Mouse (Mus musculus) stomach, embryonic 16.5 days (tissue): ENCODE results near the gene C1ql2. TPM values are rescaled to one million over a fixed set of nuclear protein-coding genes. Genes with fewer than 3 reads are reported as not detected.

ENCODE experiments used
- ATAC-seq: fragments of 200-750 bp; cut with Nextera tagmentation; 2 replicates; pipeline ENCODE4 v1.8.0; 2017; ENCODE audit warnings: moderate number of reproducible peaks, moderate TSS enrichment; ENCODE audit not compliant: insufficient read depth, low FRiP score
- H3K27ac ChIP-seq: fragments of 300-500 bp; sonication (generic); 2 replicates; pipeline ENCODE4 v1.5.1; 2014; ENCODE audit warnings: low read length
- H3K27me3 ChIP-seq: fragments of 300-500 bp; sonication (generic); 2 replicates; pipeline ENCODE4 v1.6.1; 2014; ENCODE audit warnings: low read length, control low read depth, mixed read lengths; ENCODE audit not compliant: control insufficient read depth, insufficient read depth
- H3K36me3 ChIP-seq: fragments of 300-500 bp; sonication (generic); 2 replicates; pipeline ENCODE4 v1.6.1; 2014; ENCODE audit warnings: low read length; ENCODE audit not compliant: control insufficient read depth, insufficient read depth
- H3K4me1 ChIP-seq: fragments of 300-500 bp; sonication (generic); 2 replicates; pipeline ENCODE4 v1.6.1; 2014; ENCODE audit warnings: low read length, control low read depth, mixed read lengths; ENCODE audit not compliant: control insufficient read depth, insufficient read depth
- H3K4me2 ChIP-seq: fragments of 300-500 bp; sonication (generic); 2 replicates; pipeline ENCODE4 v1.6.1; 2014; ENCODE audit warnings: low read depth, low read length, mixed read lengths
- H3K4me3 ChIP-seq: fragments of 300-500 bp; sonication (generic); replicated peaks from 2 replicates; pipeline ENCODE4 v1.5.1; 2014; ENCODE audit warnings: mild to moderate bottlenecking, low read length
- H3K9ac ChIP-seq: fragments of 300-500 bp; sonication (generic); 2 replicates; pipeline ENCODE4 v1.6.1; 2014; ENCODE audit warnings: low read length
- H3K9me3 ChIP-seq: fragments of 300-500 bp; sonication (generic); replicated peaks from 2 replicates; pipeline ENCODE4 v1.6.1; 2016; ENCODE audit warnings: low read length, control low read depth; ENCODE audit not compliant: control insufficient read depth
- WGBS: fragments of 180-500 bp; shearing (Covaris S2); extraction: QIAGEN DNeasy Blood & Tissue Kit; methylation state at CpG from one replicate; pipeline ENCODE4 v1.1.7; 2014; 5-methylcytosine and 5-hydroxymethylcytosine counted together
- polyA plus RNA-seq: library from polyadenylated mRNA; unstranded; fragments of >200 nt; fragmentation: Nextera tagmentation; extraction: Ambion mirVana; gene quantifications from 2 replicates; pipeline ENCODE4 v1.2.1, GENCODE M21; 2015

C1ql2 gene
- polyA plus RNA-seq, 1 experiment from 2014 or later = not detected

DNA sequence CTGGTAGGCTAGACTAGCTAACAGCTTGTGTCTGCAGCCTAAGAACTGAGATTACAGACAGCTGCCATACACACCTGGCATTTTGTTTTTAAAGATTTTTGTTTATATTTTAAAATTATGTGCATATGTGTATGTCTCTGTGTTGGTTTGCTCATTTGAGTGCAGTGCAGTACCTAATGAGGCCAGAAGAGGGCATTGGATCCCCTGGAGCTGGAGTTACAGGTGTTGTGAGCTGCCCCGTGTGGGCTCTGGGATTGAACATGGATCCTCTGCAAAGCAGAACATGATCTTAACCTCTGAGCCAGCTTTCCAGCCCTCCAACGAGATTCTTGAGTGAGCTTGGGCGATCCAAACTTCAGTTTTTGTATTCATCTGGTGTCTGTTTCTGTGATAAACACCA is 27.8 kb downstream of the C1ql2 start:
- Histone ChIP-seq H3K9me3 (no peaks in the 10 kb centered on the region), H3K4me1 (no peaks in the 10 kb centered on the region), H3K9ac (no peak overlapping the region), H3K27me3 (no peaks in the 10 kb centered on the region), H3K4me2 (no peak overlapping the region), H3K27ac (no peak overlapping the region), H3K4me3 (no peak overlapping the region), H3K36me3 (no peaks in the 10 kb centered on the region)
- ATAC-seq = no peak
- WGBS = 81% methylated on average over 3 of the region's 3 CpGs

DNA sequence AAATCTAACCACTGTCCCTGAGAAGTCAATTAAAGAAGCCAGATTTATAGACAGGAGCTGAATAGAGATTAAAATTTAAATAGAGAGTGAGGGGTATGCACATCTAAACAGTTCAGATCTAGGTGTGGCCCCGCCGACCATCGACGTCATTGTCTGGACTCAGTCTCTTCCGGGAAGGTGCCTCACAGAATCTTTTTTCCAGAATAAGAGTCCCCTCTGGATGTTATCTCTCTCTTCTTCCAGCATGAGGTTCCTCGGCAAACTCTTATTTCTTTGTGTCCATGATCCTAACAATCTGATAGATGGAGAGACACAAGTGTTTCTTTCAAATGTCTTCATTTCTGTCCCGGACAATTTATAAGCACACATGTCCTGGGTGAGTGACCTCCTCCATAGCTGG is 33.7 kb downstream of the C1ql2 start:
- no peak overlapping the region for H3K4me3 ChIP-seq
- H3K4me2 ChIP-seq = no peak overlapping the region
- no peak overlapping the region for H3K9ac ChIP-seq
- no peaks in the 10 kb centered on the region for H3K9me3 ChIP-seq
- H3K27me3 ChIP-seq = no peaks in the 10 kb centered on the region
- no peak for ATAC-seq
- no peaks in the 10 kb centered on the region for H3K4me1 ChIP-seq
- no peak overlapping the region for H3K27ac ChIP-seq
- no peaks in the 10 kb centered on the region for H3K36me3 ChIP-seq
- WGBS = 67% methylated on average over 7 of the region's 7 CpGs

DNA sequence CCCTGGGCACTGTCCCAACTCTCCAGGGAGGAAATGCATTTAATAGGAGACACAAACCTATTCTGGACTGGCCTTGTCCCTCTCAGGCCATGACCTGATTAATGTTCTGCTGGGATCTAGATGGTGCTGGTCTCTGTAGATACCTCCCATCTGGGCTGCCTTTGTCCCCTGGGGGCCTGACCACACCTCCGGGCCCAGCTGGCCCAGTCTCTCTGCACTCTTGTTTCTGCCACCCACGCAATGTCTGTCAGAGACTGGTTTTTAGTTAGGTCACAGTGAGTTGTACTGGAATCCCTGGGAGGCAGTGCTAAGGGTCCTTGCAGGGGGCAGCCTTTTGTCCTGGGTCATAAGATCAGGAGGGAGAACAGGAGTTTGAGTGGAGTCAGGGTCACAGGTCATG is 34.5 kb downstream of the C1ql2 start:
- H3K27ac ChIP-seq = no peak overlapping the region
- no peak overlapping the region for H3K4me3 ChIP-seq
- H3K36me3 ChIP-seq = no peaks in the 10 kb centered on the region
- no peaks in the 10 kb centered on the region for H3K4me1 ChIP-seq
- WGBS = 57% methylated on average over 2 of the region's 2 CpGs
- H3K4me2 ChIP-seq = no peak overlapping the region
- no peak for ATAC-seq
- H3K9me3 ChIP-seq = no peaks in the 10 kb centered on the region
- no peak overlapping the region for H3K9ac ChIP-seq
- no peaks in the 10 kb centered on the region for H3K27me3 ChIP-seq

DNA sequence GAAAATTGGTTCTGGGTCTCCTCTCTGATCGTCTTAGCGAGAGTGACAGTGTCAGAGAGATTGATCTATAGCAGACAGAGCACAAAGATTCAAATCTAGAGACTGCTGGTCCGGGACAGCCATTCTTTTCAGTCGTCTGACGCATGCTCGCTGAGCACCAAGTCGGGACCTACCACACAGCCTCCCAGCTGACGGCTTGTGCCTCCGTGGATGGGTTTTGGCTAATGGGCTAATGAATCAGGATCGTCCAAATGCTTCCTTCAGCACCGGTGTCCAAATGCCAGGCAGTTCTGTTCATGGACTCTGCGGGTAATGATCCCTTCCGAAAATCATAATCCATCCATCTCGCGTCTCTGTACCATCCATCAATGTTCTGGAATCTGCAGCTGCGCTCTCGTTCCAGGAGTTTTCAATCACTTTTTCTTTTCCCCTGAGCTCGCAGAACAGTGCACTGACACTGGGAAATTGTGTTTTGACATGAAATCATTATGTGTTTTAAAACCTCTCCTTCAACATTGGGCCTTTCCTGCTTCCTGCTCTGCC is 44.7 kb downstream of the C1ql2 start:
- no peak for ATAC-seq
- WGBS = 75% methylated on average over 18 of the region's 18 CpGs
- no peaks in the 10 kb centered on the region for H3K9me3 ChIP-seq

DNA sequence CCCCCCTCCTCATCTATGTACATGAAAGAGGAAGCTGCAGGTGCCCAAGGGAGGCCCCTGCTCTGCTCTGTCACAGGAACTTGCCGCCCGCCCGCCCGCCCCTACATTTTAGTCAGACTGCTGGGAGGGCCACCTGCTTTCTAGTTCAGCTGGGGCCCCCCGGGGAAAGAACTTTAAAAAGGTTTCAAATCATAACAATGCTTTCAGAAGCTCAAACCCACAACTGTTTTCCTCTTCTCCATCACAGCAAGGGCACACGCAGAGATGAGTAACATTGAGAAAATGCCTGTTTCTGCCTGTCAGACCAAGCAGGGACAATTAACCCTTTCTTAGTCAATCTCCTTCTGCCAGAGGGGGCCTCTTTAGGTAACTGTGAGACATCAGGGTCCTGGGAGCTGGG is 49.4 kb downstream of the C1ql2 start:
- H3K4me1 ChIP-seq = no peaks in the 10 kb centered on the region
- H3K27me3 ChIP-seq = no peaks in the 10 kb centered on the region
- no peak overlapping the region for H3K4me3 ChIP-seq
- no peak overlapping the region for H3K4me2 ChIP-seq
- H3K27ac ChIP-seq = no peak overlapping the region
- H3K9me3 ChIP-seq = no peaks in the 10 kb centered on the region
- no peak for ATAC-seq
- no peak overlapping the region for H3K9ac ChIP-seq
- WGBS = 59% methylated on average over 6 of the region's 6 CpGs
- no peaks in the 10 kb centered on the region for H3K36me3 ChIP-seq

More for the DNA sequence above, 44.7 kb downstream of the C1ql2 start:
- Histone ChIP-seq H3K4me2 (no peak overlapping the region), H3K9ac (no peak overlapping the region), H3K4me3 (no peak overlapping the region), H3K27ac (no peak overlapping the region), H3K27me3 (no peaks in the 10 kb centered on the region), H3K36me3 (no peaks in the 10 kb centered on the region), H3K4me1 (no peaks in the 10 kb centered on the region)

DNA sequence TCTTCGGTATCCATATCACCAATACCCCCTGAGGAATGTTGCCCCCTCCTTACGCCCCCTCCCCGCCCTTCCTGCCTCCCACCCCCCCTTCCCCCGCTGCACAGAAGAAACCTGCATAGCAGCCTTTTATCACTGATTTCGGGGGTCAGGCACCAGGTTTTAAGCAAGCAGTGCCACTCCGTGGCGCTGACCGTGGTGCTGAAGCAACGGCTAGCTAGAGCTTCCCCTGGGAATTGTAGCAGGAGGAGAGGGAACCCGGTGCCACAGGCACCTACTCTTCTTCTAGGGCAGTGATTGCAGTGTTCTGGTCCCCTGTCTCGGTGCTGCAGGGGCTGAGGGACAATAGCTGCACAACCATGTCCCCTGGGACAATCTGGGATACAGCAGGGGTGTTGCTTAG is 50.0 kb downstream of the C1ql2 start:
- ATAC-seq = no peak
- Histone ChIP-seq H3K4me2 (no peak overlapping the region), H3K4me1 (no peaks in the 10 kb centered on the region)

More for the DNA sequence above, 50.0 kb downstream of the C1ql2 start:
- no peak overlapping the region for H3K9ac ChIP-seq
- 0% methylated on average over 11 of the region's 11 CpGs for WGBS
- no peaks in the 10 kb centered on the region for H3K36me3 ChIP-seq
- H3K9me3 ChIP-seq = no peaks in the 10 kb centered on the region
- H3K27ac ChIP-seq = no peak overlapping the region
- no peaks in the 10 kb centered on the region for H3K27me3 ChIP-seq
- H3K4me3 ChIP-seq = no peak overlapping the region

Other genes with a start within 250 kb of the C1ql2 start
- 893 and 962 TPM in 2 replicates for gene Dbi, start 219.5 kb upstream of the C1ql2 start, polyA plus RNA-seq
- gene 3110009E18Rik, start 219.4 kb upstream of the C1ql2 start, polyA plus RNA-seq = 11.9 and 13.2 TPM in 2 replicates
- 5.2 and 8.2 TPM in 2 replicates for gene Steap3, start 67.9 kb upstream of the C1ql2 start, polyA plus RNA-seq
- 1.3 and 1.6 TPM in 2 replicates for gene Marco, start 164.4 kb downstream of the C1ql2 start, polyA plus RNA-seq